Mouse (Mus musculus): ENCODE results near the gene Snrk. TPM values are rescaled to one million over a fixed set of nuclear protein-coding genes. Genes with fewer than 3 reads are reported as not detected.
"Not testable (repeated sequence)": the region's sequence is repeated elsewhere in the genome, so short reads cannot be mapped to it uniquely, and the experiment has no call there.

Gene Snrk
- polyA plus RNA-seq, 1 experiment from 2014 or later: 34.0 TPM

- H3K9me3 ChIP-seq (ENCODE audit: control insufficient read depth, low read length): no peaks in the 10 kb centered on the region
- 78% methylated on average over 5 of the region's 5 CpGs for WGBS
- ATAC-seq (ENCODE audit: low FRiP score, low TSS enrichment): 0 out of 2 replicates have a peak, but pooled peaks have one; percentile 14
These were observed 39.5 kb downstream of the Snrk start for GRCm38 (mm10) chr9:122156389-122157078.

DNA sequence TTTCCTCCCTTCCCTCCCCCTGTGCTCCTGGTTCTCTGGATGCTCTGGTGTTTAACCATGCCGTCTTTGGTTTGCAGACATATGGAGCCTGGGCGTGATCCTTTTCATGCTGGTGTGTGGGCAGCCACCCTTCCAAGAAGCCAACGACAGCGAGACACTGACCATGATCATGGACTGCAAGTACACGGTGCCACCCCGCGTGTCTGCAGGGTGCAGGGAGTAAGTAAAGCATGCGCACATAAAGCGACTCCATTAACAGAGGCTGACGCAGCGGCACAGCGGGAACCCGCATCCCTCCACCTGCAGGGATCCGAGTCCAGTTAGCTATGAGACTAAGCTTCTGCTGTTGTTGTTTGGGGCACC lies 40.0 kb downstream of the Snrk start:
- no peak for ATAC-seq (ENCODE audit: low FRiP score, low TSS enrichment)

More at GRCm38 (mm10) chr9:122156389-122157078, 39.5 kb downstream of the Snrk start:
- Histone ChIP-seq H3K36me3 (ENCODE audit: control insufficient read depth, insufficient read depth, low read length) (peaks cover 9% of the 10 kb centered on the region), H3K27me3 (ENCODE audit: control insufficient read depth, insufficient read depth, low read length) (no peaks in the 10 kb centered on the region), H3K4me3 (ENCODE audit: low read depth, low read length) (no peak overlapping the region), H3K4me1 (replicated peaks; ENCODE audit: control insufficient read depth, insufficient read depth) (no peaks in the 10 kb centered on the region), H3K9ac (ENCODE audit: low read length) (no peak overlapping the region), H3K4me2 (replicated peaks; ENCODE audit: low read depth) (no peak overlapping the region), H3K27ac (replicated peaks) (no peak overlapping the region; the same call in 1 of the 2 replicates)
- DNase-seq (ENCODE audit: low spot score): no peak
- peak; percentile 59 for TF ChIP-seq CTCF (IDR thresholded peaks at IDR 0.05; ENCODE audit: low read depth)
- TF ChIP-seq EP300 (optimal IDR thresholded peaks at IDR 0.05): no peak

GRCm38 (mm10) chr9:122164535-122164934 lies 47.5 kb downstream of the Snrk start:
- TF ChIP-seq CTCF (IDR thresholded peaks at IDR 0.05; ENCODE audit: low read depth) (no peak), EP300 (optimal IDR thresholded peaks at IDR 0.05) (no peak)
- DNase-seq (ENCODE audit: low spot score) (no peak), ATAC-seq (ENCODE audit: low FRiP score, low TSS enrichment) (no peak)
- Histone ChIP-seq H3K4me3 (ENCODE audit: low read depth, low read length) (no peak overlapping the region), H3K27ac (replicated peaks) (no peak overlapping the region), H3K36me3 (ENCODE audit: control insufficient read depth, insufficient read depth, low read length) (peaks cover 16% of the 10 kb centered on the region), H3K9me3 (ENCODE audit: control insufficient read depth, low read length) (no peaks in the 10 kb centered on the region), H3K4me1 (replicated peaks; ENCODE audit: control insufficient read depth, insufficient read depth) (no peaks in the 10 kb centered on the region), H3K27me3 (ENCODE audit: control insufficient read depth, insufficient read depth, low read length) (no peaks in the 10 kb centered on the region), H3K4me2 (replicated peaks; ENCODE audit: low read depth) (no peak overlapping the region), H3K9ac (ENCODE audit: low read length) (no peak overlapping the region)
- 97% methylated on average over 4 of the region's 4 CpGs for WGBS

More for the DNA sequence above, 40.0 kb downstream of the Snrk start:
- no peak for DNase-seq (ENCODE audit: low spot score)
- H3K27me3 ChIP-seq (ENCODE audit: control insufficient read depth, insufficient read depth, low read length): no peaks in the 10 kb centered on the region
- H3K27ac ChIP-seq (replicated peaks): no peak overlapping the region
- TF ChIP-seq CTCF (IDR thresholded peaks at IDR 0.05; ENCODE audit: low read depth) (no peak), EP300 (optimal IDR thresholded peaks at IDR 0.05) (no peak)
- no peaks in the 10 kb centered on the region for H3K4me1 ChIP-seq (replicated peaks; ENCODE audit: control insufficient read depth, insufficient read depth)
- H3K9me3 ChIP-seq (ENCODE audit: control insufficient read depth, low read length): no peaks in the 10 kb centered on the region
- H3K4me3 ChIP-seq (ENCODE audit: low read depth, low read length): no peak overlapping the region
- peaks cover 9% of the 10 kb centered on the region for H3K36me3 ChIP-seq (ENCODE audit: control insufficient read depth, insufficient read depth, low read length)
- no peak overlapping the region for H3K4me2 ChIP-seq (replicated peaks; ENCODE audit: low read depth)
- 90% methylated on average over 14 of the region's 14 CpGs for WGBS
- H3K9ac ChIP-seq (ENCODE audit: low read length): no peak overlapping the region

DNA sequence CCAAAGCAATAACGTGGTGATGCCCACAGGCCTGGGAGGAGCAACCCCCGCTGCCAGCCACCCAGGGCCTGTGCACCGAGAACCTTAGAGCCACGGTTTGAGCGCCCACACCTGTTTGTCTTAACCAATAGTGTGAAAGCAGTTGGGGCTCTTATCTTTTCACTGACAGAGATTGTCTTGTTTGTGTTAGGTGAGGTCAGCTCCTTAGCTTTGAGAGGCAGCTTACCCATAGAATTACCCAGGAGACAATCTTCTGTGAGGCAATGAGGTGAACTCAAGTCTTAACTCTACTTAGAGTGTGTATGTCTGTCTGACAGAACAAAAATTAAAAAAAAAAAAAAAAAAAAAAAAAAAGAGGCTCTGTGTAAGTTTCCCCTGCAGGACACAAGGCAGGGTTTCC lies 50.7 kb downstream of the Snrk start:
- H3K4me3 ChIP-seq (ENCODE audit: low read depth, low read length); ATAC-seq (ENCODE audit: low FRiP score, low TSS enrichment); H3K4me2 ChIP-seq (replicated peaks; ENCODE audit: low read depth); H3K9me3 ChIP-seq (ENCODE audit: control insufficient read depth, low read length); H3K9ac ChIP-seq (ENCODE audit: low read length); H3K27ac ChIP-seq (replicated peaks); H3K27me3 ChIP-seq (ENCODE audit: control insufficient read depth, insufficient read depth, low read length); DNase-seq (ENCODE audit: low spot score); H3K4me1 ChIP-seq (replicated peaks; ENCODE audit: control insufficient read depth, insufficient read depth): not testable (repeated sequence)
- peaks cover 19% of the 10 kb centered on the region for H3K36me3 ChIP-seq (ENCODE audit: control insufficient read depth, insufficient read depth, low read length)
- WGBS: 59% methylated on average over 5 of the region's 5 CpGs

GRCm38 (mm10) chr9:122169901-122170300 lies 52.8 kb downstream of the Snrk start:
- ATAC-seq (ENCODE audit: low FRiP score, low TSS enrichment): no peak
- TF ChIP-seq EP300 (optimal IDR thresholded peaks at IDR 0.05) (no peak), CTCF (IDR thresholded peaks at IDR 0.05; ENCODE audit: low read depth) (no peak; the same call in 1 of the 2 replicates)
- H3K9me3 ChIP-seq (ENCODE audit: control insufficient read depth, low read length): no peaks in the 10 kb centered on the region
- no peak overlapping the region for H3K27ac ChIP-seq (replicated peaks)
- H3K27me3 ChIP-seq (ENCODE audit: control insufficient read depth, insufficient read depth, low read length): no peaks in the 10 kb centered on the region
- H3K4me1 ChIP-seq (replicated peaks; ENCODE audit: control insufficient read depth, insufficient read depth): no peaks in the 10 kb centered on the region
- 84% methylated on average over 6 of the region's 6 CpGs for WGBS
- H3K4me3 ChIP-seq (ENCODE audit: low read depth, low read length): no peak overlapping the region
- H3K36me3 ChIP-seq (ENCODE audit: control insufficient read depth, insufficient read depth, low read length): peaks cover 12% of the 10 kb centered on the region
- DNase-seq (ENCODE audit: low spot score): no peak
- H3K4me2 ChIP-seq (replicated peaks; ENCODE audit: low read depth): no peak overlapping the region
- no peak overlapping the region for H3K9ac ChIP-seq (ENCODE audit: low read length)

- DNase-seq (ENCODE audit: low spot score) (no peak), ATAC-seq (ENCODE audit: low FRiP score, low TSS enrichment) (no peak)
- Histone ChIP-seq H3K27me3 (ENCODE audit: control insufficient read depth, insufficient read depth, low read length) (no peaks in the 10 kb centered on the region), H3K9ac (ENCODE audit: low read length) (no peak overlapping the region), H3K27ac (replicated peaks) (no peak overlapping the region), H3K4me2 (replicated peaks; ENCODE audit: low read depth) (no peak overlapping the region), H3K9me3 (ENCODE audit: control insufficient read depth, low read length) (no peaks in the 10 kb centered on the region), H3K36me3 (ENCODE audit: control insufficient read depth, insufficient read depth, low read length) (peaks cover 11% of the 10 kb centered on the region), H3K4me1 (replicated peaks; ENCODE audit: control insufficient read depth, insufficient read depth) (no peaks in the 10 kb centered on the region), H3K4me3 (ENCODE audit: low read depth, low read length) (no peak overlapping the region)
- WGBS: 77% methylated on average over 11 of the region's 11 CpGs
- no peak for TF ChIP-seq EP300 (optimal IDR thresholded peaks at IDR 0.05)
- peak; percentile 22; the same call in 1 of the 2 replicates for TF ChIP-seq CTCF (IDR thresholded peaks at IDR 0.05; ENCODE audit: low read depth)
These were observed 55.6 kb downstream of the Snrk start for GRCm38 (mm10) chr9:122172612-122173186.

Data from stomach, postnatal 0 days (tissue).